Mouse (Mus musculus): Measurements from ENCODE around the gene Spata6.

- TF ChIP-seq POLR2A (IDR thresholded peaks at IDR 0.05; ENCODE audit: borderline replicate concordance, insufficient read depth, low read length) (no peak), CTCF (IDR thresholded peaks at IDR 0.05; ENCODE audit: borderline replicate concordance, insufficient read depth, low read depth, low read length) (no peak)
Measured at GRCm38 (mm10) chr4:111737551-111737950, 17.8 kb downstream of the Spata6 start.

Data from cerebellum, adult 2 months (tissue).